Mouse (Mus musculus): ENCODE measurements at regions not wholly inside any gene's neighbourhood (a gene's known extent, or its start where the extent isn't known, plus 50 kb on each side); places are given as distances from the start of the nearest gene placed in this dataset.

- H3K36me3 ChIP-seq (ENCODE audit: control insufficient read depth, insufficient read depth, low read length, poor library complexity, severe bottlenecking), result no peaks in the 10 kb centered on the region
- TF ChIP-seq CTCF (IDR thresholded peaks at IDR 0.05; ENCODE audit: low read depth, low read length), result no peak
- TF ChIP-seq POLR2A (IDR thresholded peaks at IDR 0.05; ENCODE audit: insufficient read depth, low read length), result no peak
- no peak for TF ChIP-seq EP300 (IDR thresholded peaks at IDR 0.05; ENCODE audit: insufficient read depth, low read depth, low read length)
- no peaks in the 10 kb centered on the region for H3K4me1 ChIP-seq (ENCODE audit: control insufficient read depth, insufficient read depth, low read length)
- no peak overlapping the region for H3K4me3 ChIP-seq (ENCODE audit: low read depth, low read length)
- H3K27me3 ChIP-seq (ENCODE audit: control insufficient read depth, insufficient read depth, low read length, poor library complexity, severe bottlenecking), result no peaks in the 10 kb centered on the region
- no peak overlapping the region for H3K27ac ChIP-seq (ENCODE audit: insufficient read depth, low read length)
- H3K9ac ChIP-seq (ENCODE audit: low read depth, poor library complexity, severe bottlenecking), result no peak overlapping the region
- no peaks in the 10 kb centered on the region for H3K9me3 ChIP-seq (replicated peaks; ENCODE audit: control insufficient read depth, insufficient read depth, low read length, poor library complexity, severe bottlenecking)
These were observed 490.1 kb upstream of the Syt1 start for GRCm38 (mm10) chr10:109500861-109501260.

- Histone ChIP-seq H3K27ac (ENCODE audit: insufficient read depth, low read length) (no peak overlapping the region), H3K9me3 (replicated peaks; ENCODE audit: control insufficient read depth, insufficient read depth, low read length, poor library complexity, severe bottlenecking) (no peaks in the 10 kb centered on the region)
- no peak for TF ChIP-seq POLR2A (IDR thresholded peaks at IDR 0.05; ENCODE audit: insufficient read depth, low read length)
- no peak for TF ChIP-seq CTCF (IDR thresholded peaks at IDR 0.05; ENCODE audit: low read depth, low read length)
- no peak for TF ChIP-seq EP300 (IDR thresholded peaks at IDR 0.05; ENCODE audit: insufficient read depth, low read depth, low read length)
These were observed 487.5 kb upstream of the Syt1 start for GRCm38 (mm10) chr10:109498301-109498700.

GRCm38 (mm10) chr10:109496161-109496560 lies 485.4 kb upstream of the Syt1 start:
- Histone ChIP-seq H3K9ac (ENCODE audit: low read depth, poor library complexity, severe bottlenecking) (no peak overlapping the region), H3K4me3 (ENCODE audit: low read depth, low read length) (no peak overlapping the region), H3K4me1 (ENCODE audit: control insufficient read depth, insufficient read depth, low read length) (no peaks in the 10 kb centered on the region), H3K27me3 (ENCODE audit: control insufficient read depth, insufficient read depth, low read length, poor library complexity, severe bottlenecking) (no peaks in the 10 kb centered on the region), H3K36me3 (ENCODE audit: control insufficient read depth, insufficient read depth, low read length, poor library complexity, severe bottlenecking) (no peaks in the 10 kb centered on the region), H3K27ac (ENCODE audit: insufficient read depth, low read length) (no peak overlapping the region), H3K9me3 (replicated peaks; ENCODE audit: control insufficient read depth, insufficient read depth, low read length, poor library complexity, severe bottlenecking) (no peaks in the 10 kb centered on the region)
- no peak for TF ChIP-seq CTCF (IDR thresholded peaks at IDR 0.05; ENCODE audit: low read depth, low read length)
- no peak for TF ChIP-seq POLR2A (IDR thresholded peaks at IDR 0.05; ENCODE audit: insufficient read depth, low read length)
- TF ChIP-seq EP300 (IDR thresholded peaks at IDR 0.05; ENCODE audit: insufficient read depth, low read depth, low read length), result no peak

More at GRCm38 (mm10) chr10:109498301-109498700, 487.5 kb upstream of the Syt1 start:
- no peaks in the 10 kb centered on the region for H3K36me3 ChIP-seq (ENCODE audit: control insufficient read depth, insufficient read depth, low read length, poor library complexity, severe bottlenecking)
- H3K4me1 ChIP-seq (ENCODE audit: control insufficient read depth, insufficient read depth, low read length), result no peaks in the 10 kb centered on the region
- no peak overlapping the region for H3K4me3 ChIP-seq (ENCODE audit: low read depth, low read length)
- H3K9ac ChIP-seq (ENCODE audit: low read depth, poor library complexity, severe bottlenecking), result no peak overlapping the region
- H3K27me3 ChIP-seq (ENCODE audit: control insufficient read depth, insufficient read depth, low read length, poor library complexity, severe bottlenecking), result no peaks in the 10 kb centered on the region

- TF ChIP-seq CTCF (IDR thresholded peaks at IDR 0.05; ENCODE audit: low read depth, low read length) (no peak), POLR2A (IDR thresholded peaks at IDR 0.05; ENCODE audit: insufficient read depth, low read length) (no peak), EP300 (IDR thresholded peaks at IDR 0.05; ENCODE audit: insufficient read depth, low read depth, low read length) (no peak)
- no peaks in the 10 kb centered on the region for H3K36me3 ChIP-seq (ENCODE audit: control insufficient read depth, insufficient read depth, low read length, poor library complexity, severe bottlenecking)
- H3K4me3 ChIP-seq (ENCODE audit: low read depth, low read length), result no peak overlapping the region
- H3K9me3 ChIP-seq (replicated peaks; ENCODE audit: control insufficient read depth, insufficient read depth, low read length, poor library complexity, severe bottlenecking), result no peaks in the 10 kb centered on the region
- H3K9ac ChIP-seq (ENCODE audit: low read depth, poor library complexity, severe bottlenecking), result no peak overlapping the region
- no peaks in the 10 kb centered on the region for H3K27me3 ChIP-seq (ENCODE audit: control insufficient read depth, insufficient read depth, low read length, poor library complexity, severe bottlenecking)
- no peak overlapping the region for H3K27ac ChIP-seq (ENCODE audit: insufficient read depth, low read length)
- no peaks in the 10 kb centered on the region for H3K4me1 ChIP-seq (ENCODE audit: control insufficient read depth, insufficient read depth, low read length)
These were observed 480.0 kb upstream of the Syt1 start for GRCm38 (mm10) chr10:109490765-109491164.

- H3K27me3 ChIP-seq (ENCODE audit: control insufficient read depth, insufficient read depth, low read length, poor library complexity, severe bottlenecking), result no peaks in the 10 kb centered on the region
- H3K27ac ChIP-seq (ENCODE audit: insufficient read depth, low read length), result no peak overlapping the region
- no peak overlapping the region for H3K4me3 ChIP-seq (ENCODE audit: low read depth, low read length)
- no peak for TF ChIP-seq CTCF (IDR thresholded peaks at IDR 0.05; ENCODE audit: low read depth, low read length)
- no peak for TF ChIP-seq POLR2A (IDR thresholded peaks at IDR 0.05; ENCODE audit: insufficient read depth, low read length)
- TF ChIP-seq EP300 (IDR thresholded peaks at IDR 0.05; ENCODE audit: insufficient read depth, low read depth, low read length), result no peak
- no peaks in the 10 kb centered on the region for H3K36me3 ChIP-seq (ENCODE audit: control insufficient read depth, insufficient read depth, low read length, poor library complexity, severe bottlenecking)
- H3K4me1 ChIP-seq (ENCODE audit: control insufficient read depth, insufficient read depth, low read length), result no peaks in the 10 kb centered on the region
- no peaks in the 10 kb centered on the region for H3K9me3 ChIP-seq (replicated peaks; ENCODE audit: control insufficient read depth, insufficient read depth, low read length, poor library complexity, severe bottlenecking)
- no peak overlapping the region for H3K9ac ChIP-seq (ENCODE audit: low read depth, poor library complexity, severe bottlenecking)
These were observed 477.2 kb upstream of the Syt1 start for GRCm38 (mm10) chr10:109488000-109488399.

- H3K9ac ChIP-seq (ENCODE audit: low read depth, poor library complexity, severe bottlenecking), result no peak overlapping the region
- H3K4me1 ChIP-seq (ENCODE audit: control insufficient read depth, insufficient read depth, low read length), result no peaks in the 10 kb centered on the region
- no peak for TF ChIP-seq EP300 (IDR thresholded peaks at IDR 0.05; ENCODE audit: insufficient read depth, low read depth, low read length)
- TF ChIP-seq POLR2A (IDR thresholded peaks at IDR 0.05; ENCODE audit: insufficient read depth, low read length), result no peak
- no peak for TF ChIP-seq CTCF (IDR thresholded peaks at IDR 0.05; ENCODE audit: low read depth, low read length)
- H3K36me3 ChIP-seq (ENCODE audit: control insufficient read depth, insufficient read depth, low read length, poor library complexity, severe bottlenecking), result no peaks in the 10 kb centered on the region
- H3K27me3 ChIP-seq (ENCODE audit: control insufficient read depth, insufficient read depth, low read length, poor library complexity, severe bottlenecking), result no peaks in the 10 kb centered on the region
- no peak overlapping the region for H3K27ac ChIP-seq (ENCODE audit: insufficient read depth, low read length)
- no peaks in the 10 kb centered on the region for H3K9me3 ChIP-seq (replicated peaks; ENCODE audit: control insufficient read depth, insufficient read depth, low read length, poor library complexity, severe bottlenecking)
- H3K4me3 ChIP-seq (ENCODE audit: low read depth, low read length), result no peak overlapping the region
These were observed 476.3 kb upstream of the Syt1 start for GRCm38 (mm10) chr10:109486917-109487604.

Data from ES-Bruce4 (cell line).